Mouse (Mus musculus) lung, adult 2 months (tissue): ENCODE data around the gene Aldh3a2. TPM values are rescaled to one million over a fixed set of nuclear protein-coding genes. Genes with fewer than 3 reads are reported as not detected.

Experiments
- DNase-seq: peaks from one replicate; pipeline ENCODE4 v3.0.0; 2022
- H3K4me1 ChIP-seq: fragments of 200-500 bp; 2 replicates; pipeline ENCODE4 v1.6.1; 2011; ENCODE audit warnings: low read length; ENCODE audit not compliant: control insufficient read depth, insufficient read depth
- H3K4me3 ChIP-seq: fragments of 200-500 bp; replicated peaks from 2 replicates; pipeline ENCODE3; 2011; ENCODE audit warnings: low read depth, mild to moderate bottlenecking, control low read depth, low read length; ENCODE audit errors: extremely low read depth
- CTCF ChIP-seq: fragments of 200-500 bp; IDR thresholded peaks from 2 replicates; pipeline ENCODE4 v1.5.1; 2011; ENCODE audit warnings: mild to moderate bottlenecking, low read length, control low read depth; ENCODE audit not compliant: insufficient read depth
- POLR2A ChIP-seq: fragments of 200-500 bp; IDR thresholded peaks from 2 replicates; pipeline ENCODE4 v1.6.1; 2011; ENCODE audit warnings: low read depth, mild to moderate bottlenecking, control low read depth, low read length, borderline replicate concordance; ENCODE audit errors: extremely low read depth
- WGBS: fragments of 180-500 bp; shearing (Covaris S2); methylation state at CpG from one replicate; pipeline ENCODE4 v1.1.7; 2018; 5-methylcytosine and 5-hydroxymethylcytosine counted together
- polyA plus RNA-seq: library from polyadenylated mRNA; depleted of rRNA; stranded (reverse); fragments of >200 nt; gene quantifications from 2 replicates; pipeline ENCODE4 v1.2.3, GENCODE M21; 2012

Aldh3a2 gene
- polyA plus RNA-seq, 1 experiment, result 94.5 TPM

GRCm38 (mm10) chr11:61222007-61222406, 45.3 kb downstream of the Aldh3a2 start:
- no peak for DNase-seq
- no peak overlapping the region for H3K4me3 ChIP-seq
- no peak for TF ChIP-seq CTCF
- no peak for TF ChIP-seq POLR2A
- 76% methylated on average over 1 of the region's 1 CpGs for WGBS
- peaks cover 10% of the 10 kb centered on the region for H3K4me1 ChIP-seq

- 0 out of 2 replicates have a peak, but pooled peaks cover 2% of the 10 kb centered on the region for H3K4me1 ChIP-seq
- no peak for TF ChIP-seq POLR2A
- peak; percentile 19; the same call in 1 of the 2 replicates for TF ChIP-seq CTCF
- 45% methylated on average over 9 of the region's 9 CpGs for WGBS
- H3K4me3 ChIP-seq, result no peak overlapping the region
- DNase-seq, result no peak
Measured at GRCm38 (mm10) chr11:61220156-61220881, 46.9 kb downstream of the Aldh3a2 start.

- Histone ChIP-seq H3K4me3 (no peak overlapping the region), H3K4me1 (no peaks in the 10 kb centered on the region)
- 84% methylated on average over 3 of the region's 3 CpGs for WGBS
- TF ChIP-seq CTCF, result no peak
- no peak for TF ChIP-seq POLR2A
- no peak for DNase-seq
Measured at GRCm38 (mm10) chr11:61215936-61216335, 51.3 kb downstream of the Aldh3a2 start.

- DNase-seq, result no peak
- Histone ChIP-seq H3K4me1 (peaks cover 11% of the 10 kb centered on the region), H3K4me3 (no peak overlapping the region)
- no peak for TF ChIP-seq POLR2A
- peak; percentile 35; the same call in 1 of the 2 replicates for TF ChIP-seq CTCF
- 32% methylated on average over 20 of the region's 20 CpGs for WGBS
Measured at GRCm38 (mm10) chr11:61212102-61212501, 55.2 kb downstream of the Aldh3a2 start.

- TF ChIP-seq POLR2A (no peak), CTCF (no peak)
- peak; percentile 27 for DNase-seq
- Histone ChIP-seq H3K4me1 (peaks cover 11% of the 10 kb centered on the region), H3K4me3 (no peak overlapping the region)
- WGBS, result 34% methylated on average over 10 of the region's 10 CpGs
Measured at GRCm38 (mm10) chr11:61208316-61208715, 58.9 kb downstream of the Aldh3a2 start.

GRCm38 (mm10) chr11:61207487-61208246, 59.6 kb downstream of the Aldh3a2 start, which contains the start of gene Aldh3a1:
TSS of gene Aldh3a1 (plus strand) at chr11:61207537.
- no peak for DNase-seq
- Histone ChIP-seq H3K4me1 (peaks cover 11% of the 10 kb centered on the region), H3K4me3 (no peak within 1 kb of the TSS)
- 52% methylated on average over 10 of the region's 10 CpGs for WGBS
- TF ChIP-seq POLR2A, result no peak
- TF ChIP-seq CTCF, result no peak

GRCm38 (mm10) chr11:61206136-61206535, 61.1 kb downstream of the Aldh3a2 start:
- WGBS, result 89% methylated on average over 3 of the region's 3 CpGs
- Histone ChIP-seq H3K4me3 (no peak overlapping the region), H3K4me1 (peaks cover 11% of the 10 kb centered on the region)
- no peak for DNase-seq
- TF ChIP-seq CTCF (no peak), POLR2A (no peak)

GRCm38 (mm10) chr11:61205167-61205950, 61.9 kb downstream of the Aldh3a2 start:
- Histone ChIP-seq H3K4me1 (peaks cover 11% of the 10 kb centered on the region), H3K4me3 (no peak overlapping the region)
- TF ChIP-seq POLR2A, result no peak
- no peak for TF ChIP-seq CTCF
- no peak for DNase-seq
- 85% methylated on average over 10 of the region's 10 CpGs for WGBS

GRCm38 (mm10) chr11:61202810-61203209, 64.5 kb downstream of the Aldh3a2 start:
- 70% methylated on average over 2 of the region's 2 CpGs for WGBS
- H3K4me1 ChIP-seq, result peaks cover 6% of the 10 kb centered on the region
- H3K4me3 ChIP-seq, result no peak overlapping the region
- DNase-seq, result no peak
- TF ChIP-seq POLR2A (no peak), CTCF (no peak)
